Mouse (Mus musculus) spleen, adult 12 weeks (tissue): ENCODE data around the gene Phactr3.

Experiments
- DNase-seq: peaks from one replicate; pipeline ENCODE4 v3.0.0; 2022; ENCODE audit warnings: low spot score

The Phactr3 gene

GRCm38 (mm10) chr2:178196038-178196437 is 77.3 kb downstream of the Phactr3 start:
- DNase-seq, result no peak

GRCm38 (mm10) chr2:178197542-178197941 is 78.8 kb downstream of the Phactr3 start:
- no peak for DNase-seq

DNA sequence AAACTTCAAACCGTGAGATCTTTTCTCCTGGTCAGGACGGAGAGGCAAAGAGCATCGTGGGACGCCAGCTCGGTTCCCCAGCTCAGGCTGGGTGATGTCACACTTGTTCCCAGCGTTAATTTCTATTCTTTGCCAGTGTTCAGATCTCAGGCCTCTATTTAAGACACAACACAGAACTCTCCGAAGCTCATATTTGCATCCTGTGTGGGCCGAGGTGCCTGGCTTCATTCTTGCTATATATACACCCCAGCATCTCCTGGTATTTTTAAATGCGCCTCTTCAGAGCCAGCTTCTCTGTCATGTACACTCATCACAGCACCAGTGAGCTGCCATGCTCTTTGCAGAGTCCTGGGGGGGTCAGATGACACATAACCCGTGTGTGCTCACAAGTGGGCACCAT is 85.7 kb downstream of the Phactr3 start:
- no peak for DNase-seq

DNA sequence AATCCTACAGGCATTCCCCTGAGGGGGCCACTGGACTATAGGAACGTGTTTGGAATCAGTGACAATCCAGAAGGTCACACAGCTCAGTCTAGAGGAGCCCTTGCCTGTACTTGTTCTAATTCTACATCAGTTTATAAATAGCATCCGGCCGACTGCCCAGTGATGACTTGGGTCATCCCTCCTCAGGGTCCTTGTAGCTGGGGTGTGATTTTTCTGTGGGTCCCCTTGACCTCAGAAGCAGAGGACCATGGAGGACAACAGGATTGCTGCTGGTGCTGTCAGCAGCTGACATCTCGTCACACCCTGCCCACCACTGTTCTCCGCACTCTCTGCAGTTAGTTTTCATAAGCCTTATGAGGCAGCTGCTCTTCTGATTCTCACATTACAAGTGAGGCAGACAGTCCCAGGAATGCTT is 89.4 kb downstream of the Phactr3 start:
- DNase-seq, result no peak

- DNase-seq, result no peak
Observed at GRCm38 (mm10) chr2:178213826-178214225, 95.1 kb downstream of the Phactr3 start.

DNA sequence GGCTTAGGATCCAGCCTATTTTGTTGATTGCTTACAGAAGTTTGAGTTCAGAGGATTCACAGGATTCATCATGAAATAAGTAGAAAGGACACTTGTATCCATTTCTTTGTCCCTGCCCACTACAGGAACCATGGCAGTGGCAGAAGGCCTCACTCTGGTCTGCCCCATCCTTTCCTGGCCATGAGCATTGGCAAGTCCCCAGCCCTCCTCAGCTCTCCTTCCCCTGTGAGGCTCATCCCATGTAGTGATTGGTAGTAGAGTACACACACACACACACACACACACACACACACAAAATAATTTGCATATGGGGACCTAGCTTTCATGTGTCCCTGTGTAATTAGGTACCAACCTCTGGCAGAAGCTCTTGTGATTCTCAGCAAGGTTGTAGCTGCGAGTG is 95.8 kb downstream of the Phactr3 start:
- no peak for DNase-seq

- DNase-seq, result no peak
Observed at GRCm38 (mm10) chr2:178218461-178218860, 99.7 kb downstream of the Phactr3 start.

DNA sequence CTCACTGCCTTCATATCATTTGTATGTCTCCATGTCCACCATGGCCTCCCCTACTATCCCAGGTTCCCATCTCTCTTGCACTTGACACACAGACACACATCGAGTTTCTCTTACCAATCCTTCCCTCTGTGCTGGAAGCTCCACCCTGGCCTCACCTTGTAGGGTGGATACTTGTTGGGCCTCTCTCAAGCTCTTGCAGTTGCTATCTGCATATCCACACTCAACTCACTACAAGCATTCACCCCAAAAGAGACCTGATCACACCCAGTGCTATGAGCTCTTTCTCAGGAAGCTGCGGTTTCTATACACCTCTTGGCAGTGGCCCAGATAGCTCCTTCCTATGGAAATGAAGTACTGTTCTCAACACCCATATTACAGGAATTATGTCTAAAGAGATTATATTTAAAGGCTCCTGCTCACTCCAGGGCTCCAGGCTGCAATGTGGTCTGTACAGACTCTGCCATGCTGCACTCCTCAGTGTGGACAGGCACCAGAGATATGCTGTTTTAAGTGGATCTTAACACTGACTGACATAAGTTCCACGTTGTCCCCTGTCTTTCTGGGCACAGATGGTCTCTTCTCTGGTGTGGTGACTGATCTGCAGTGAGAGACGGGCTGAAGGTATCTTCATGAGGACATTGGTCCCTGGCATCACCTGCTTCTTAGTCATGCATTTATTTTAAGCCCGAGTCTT is 100.8 kb downstream of the Phactr3 start:
- no peak for DNase-seq

DNA sequence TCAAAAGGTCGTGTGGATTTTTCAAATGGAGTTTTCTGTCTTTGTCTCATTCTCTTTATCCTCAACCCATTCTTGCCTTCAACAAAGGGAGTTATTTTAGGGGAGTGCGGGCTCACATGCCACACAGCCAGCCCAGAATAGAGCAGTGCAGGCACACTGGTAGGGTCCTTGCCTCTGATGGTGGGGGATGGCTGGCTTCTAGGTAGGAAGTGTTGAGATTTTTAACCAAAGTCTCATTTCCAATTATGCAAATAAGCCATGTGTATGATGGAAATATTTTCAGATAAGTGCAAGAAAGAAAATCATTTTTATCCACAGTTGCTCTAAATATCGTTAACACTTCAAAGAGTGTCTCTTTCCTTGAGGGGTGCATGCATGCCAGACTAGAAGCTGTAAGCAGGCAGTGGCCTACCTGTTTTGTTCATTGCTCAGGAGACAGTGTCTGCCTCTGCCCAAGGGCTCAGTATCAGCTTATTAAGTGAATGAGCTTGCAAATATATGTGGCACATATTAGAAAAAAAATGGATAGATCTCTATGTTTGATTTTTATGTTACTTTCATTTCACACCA is 101.5 kb downstream of the Phactr3 start:
- no peak for DNase-seq

DNA sequence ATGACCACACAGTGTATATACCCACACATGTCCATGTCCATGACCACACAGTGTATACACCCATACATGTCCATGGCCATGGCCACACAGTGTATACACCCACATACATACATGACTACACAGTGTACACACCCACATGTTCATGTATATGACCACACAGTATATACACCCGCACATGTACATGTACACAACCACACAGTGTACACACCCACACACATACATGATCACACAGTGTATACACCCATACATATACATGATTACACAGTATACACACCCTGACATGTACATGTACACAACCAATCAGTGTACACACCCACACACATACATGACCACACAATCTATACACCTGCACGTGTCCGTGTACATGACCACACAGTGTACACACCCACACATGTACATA is 102.2 kb downstream of the Phactr3 start:
- no peak for DNase-seq

DNA sequence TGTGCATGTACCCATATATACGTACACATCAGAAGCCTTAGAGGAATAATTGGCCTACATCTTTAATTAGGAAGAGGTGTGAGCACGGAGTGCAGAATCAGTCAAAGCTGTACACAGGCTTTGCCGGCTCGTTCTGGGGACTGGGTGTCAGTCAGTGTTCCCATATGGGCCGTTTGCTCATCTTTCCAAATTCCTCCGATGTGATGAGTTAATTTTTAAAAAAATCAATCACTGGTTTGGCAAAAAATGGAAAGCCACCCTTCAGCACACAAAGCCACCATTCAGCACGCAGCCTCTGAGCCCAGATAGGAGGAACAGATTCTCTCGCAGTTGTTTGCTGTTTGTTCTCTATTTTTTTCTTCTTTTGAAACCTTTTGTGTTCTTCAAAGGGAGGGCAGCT is 110.5 kb downstream of the Phactr3 start:
- no peak for DNase-seq

- DNase-seq, result no peak
Observed at GRCm38 (mm10) chr2:178233487-178233886, 114.7 kb downstream of the Phactr3 start.

DNA sequence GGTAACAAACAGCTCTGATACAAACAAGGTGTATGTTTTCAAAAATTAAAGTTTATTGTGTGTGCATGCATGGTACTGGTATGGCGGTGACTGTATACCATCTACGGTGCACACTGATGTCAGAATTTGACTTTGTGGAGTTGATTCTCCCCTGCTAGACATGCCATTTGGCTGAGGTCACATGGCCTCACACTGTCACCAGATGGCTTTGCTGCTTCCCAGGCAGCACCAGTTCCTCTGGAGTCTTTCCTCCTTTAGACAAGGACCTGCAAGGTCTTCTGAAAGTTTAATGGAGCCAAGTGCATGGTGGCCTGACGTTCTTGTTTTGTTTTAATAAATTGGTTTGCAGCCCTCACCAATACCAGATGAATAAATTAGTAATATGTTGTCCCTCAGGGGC is 118.3 kb downstream of the Phactr3 start:
- no peak for DNase-seq

- DNase-seq, result no peak
Observed at GRCm38 (mm10) chr2:178238503-178238902, 119.7 kb downstream of the Phactr3 start.

GRCm38 (mm10) chr2:178240886-178241285 is 122.1 kb downstream of the Phactr3 start:
- DNase-seq, result no peak

DNA sequence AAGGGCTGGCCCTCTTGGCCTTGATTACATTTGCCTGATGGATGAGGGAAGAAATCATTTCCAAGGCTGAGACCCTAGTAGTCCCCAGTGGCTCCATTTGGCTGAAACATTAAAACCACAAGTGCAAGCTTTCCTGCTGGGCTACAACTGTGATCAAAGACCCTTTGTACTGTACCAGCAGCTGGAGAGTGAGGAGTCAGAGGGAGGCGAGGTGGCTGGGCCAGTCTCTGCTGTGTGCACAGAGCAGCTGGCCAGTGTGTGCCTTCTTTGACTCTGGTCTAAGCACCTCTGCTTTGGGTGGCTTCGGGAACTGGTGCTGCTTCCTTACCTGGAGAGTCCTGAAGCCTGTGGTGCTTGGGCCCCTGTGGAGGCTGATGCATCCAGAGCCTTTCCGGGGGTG is 122.6 kb downstream of the Phactr3 start:
- DNase-seq, result no peak

- no peak for DNase-seq
Observed at GRCm38 (mm10) chr2:178242996-178243395, 124.2 kb downstream of the Phactr3 start.

GRCm38 (mm10) chr2:178244866-178245265 is 126.1 kb downstream of the Phactr3 start:
- DNase-seq, result no peak

GRCm38 (mm10) chr2:178245841-178246240 is 127.1 kb downstream of the Phactr3 start:
- no peak for DNase-seq

- no peak for DNase-seq
Observed at GRCm38 (mm10) chr2:178246767-178247166, 128.0 kb downstream of the Phactr3 start.

DNA sequence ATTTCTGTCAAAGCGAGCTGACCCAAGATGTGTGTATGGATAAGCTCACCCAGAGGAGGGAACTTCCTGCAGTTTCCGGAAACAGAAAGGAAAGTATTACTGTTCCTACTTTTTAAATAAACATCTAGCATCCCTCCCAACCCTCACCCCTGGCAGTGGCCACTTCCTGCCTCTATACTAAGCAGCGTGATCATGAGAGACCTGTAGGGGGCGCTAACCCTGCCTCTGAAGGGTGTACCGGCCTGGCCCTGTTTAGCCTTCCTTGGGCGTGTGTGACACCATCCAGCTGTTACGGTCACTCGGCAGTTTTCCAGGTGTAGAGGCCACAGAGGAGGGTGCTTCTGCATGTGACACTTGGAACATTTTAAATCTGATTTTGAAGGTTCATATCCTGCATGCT is 128.5 kb downstream of the Phactr3 start:
- DNase-seq, result no peak

- no peak for DNase-seq
Observed at GRCm38 (mm10) chr2:178257117-178257825, 138.5 kb downstream of the Phactr3 start.

- no peak for DNase-seq
Observed at GRCm38 (mm10) chr2:178257986-178258555, 139.3 kb downstream of the Phactr3 start.
